Mouse (Mus musculus) E14TG2a.4 (cell line): Measurements from ENCODE around the gene Cemip.

Experiments used
- CTCF ChIP-seq: conservative IDR thresholded peaks from 2 replicates; pipeline ENCODE4 v1.5.1; 2014; ENCODE audit warnings: low read length
- POU5F1 ChIP-seq: IDR thresholded peaks from 2 replicates; pipeline ENCODE4 v1.6.1; 2014; ENCODE audit warnings: low read length, borderline replicate concordance

- peak; percentile 61 for TF ChIP-seq CTCF
- no peak for TF ChIP-seq POU5F1
These were observed 199.8 kb downstream of the Cemip start for GRCm38 (mm10) chr7:83886366-83887129.
